Mouse (Mus musculus): ENCODE results near the gene Hira. TPM values are rescaled to one million over a fixed set of nuclear protein-coding genes. Genes with fewer than 3 reads are reported as not detected.
"Not testable (repeated sequence)": the region's sequence is repeated elsewhere in the genome, so short reads cannot be mapped to it uniquely, and the experiment has no call there.

Hira gene
- total RNA-seq, 4 experiments from 2014 or later, result 75.3 to 92.0 (median 79.3) TPM

- no peak for DNase-seq (ENCODE audit: low spot score in 2 of 2)
These were observed 39.2 kb downstream of the Hira start for GRCm38 (mm10) chr16:18916064-18916463.

GRCm38 (mm10) chr16:18921771-18922170 lies 44.9 kb downstream of the Hira start:
- no peak for DNase-seq (ENCODE audit: low spot score in 2 of 2)

- DNase-seq (ENCODE audit: low spot score in 2 of 2), result no peak
These were observed 51.1 kb downstream of the Hira start for GRCm38 (mm10) chr16:18927963-18928362.

GRCm38 (mm10) chr16:18938321-18939082 lies 61.7 kb downstream of the Hira start:
- DNase-seq (ENCODE audit: low spot score in 2 of 2), result no peak

GRCm38 (mm10) chr16:18943906-18944305 lies 67.1 kb downstream of the Hira start:
- no peak for DNase-seq (ENCODE audit: low spot score in 2 of 2)

GRCm38 (mm10) chr16:18948941-18949340 lies 72.1 kb downstream of the Hira start:
- DNase-seq (ENCODE audit: low spot score in 2 of 2), result no peak

GRCm38 (mm10) chr16:18950351-18950750 lies 73.5 kb downstream of the Hira start:
- no peak for DNase-seq (ENCODE audit: low spot score in 2 of 2)

- DNase-seq (ENCODE audit: low spot score in 2 of 2), result no peak
These were observed 76.0 kb downstream of the Hira start for GRCm38 (mm10) chr16:18952813-18953212.

GRCm38 (mm10) chr16:18955070-18955469 lies 78.2 kb downstream of the Hira start:
- no peak for DNase-seq (ENCODE audit: low spot score in 2 of 2)

- no peak for DNase-seq (ENCODE audit: low spot score in 2 of 2)
These were observed 86.6 kb downstream of the Hira start for GRCm38 (mm10) chr16:18963486-18963885.

- DNase-seq (ENCODE audit: low spot score in 2 of 2), result no peak
These were observed 92.7 kb downstream of the Hira start for GRCm38 (mm10) chr16:18969420-18970128.

GRCm38 (mm10) chr16:18970837-18971236 lies 94.0 kb downstream of the Hira start:
- DNase-seq (ENCODE audit: low spot score in 2 of 2), result no peak

GRCm38 (mm10) chr16:18975665-18976064 lies 98.8 kb downstream of the Hira start:
- not testable (repeated sequence) for DNase-seq (ENCODE audit: low spot score in 2 of 2)

GRCm38 (mm10) chr16:18976315-18976714 lies 99.5 kb downstream of the Hira start:
- no peak for DNase-seq (ENCODE audit: low spot score in 2 of 2)

GRCm38 (mm10) chr16:18986381-18986780 lies 109.5 kb downstream of the Hira start:
- DNase-seq (ENCODE audit: low spot score in 2 of 2), result no peak

GRCm38 (mm10) chr16:18986860-18987259 lies 110.0 kb downstream of the Hira start:
- no peak for DNase-seq (ENCODE audit: low spot score in 2 of 2)

GRCm38 (mm10) chr16:19002610-19003389 lies 126.0 kb downstream of the Hira start:
- not testable (repeated sequence) for DNase-seq (ENCODE audit: low spot score in 2 of 2)

GRCm38 (mm10) chr16:19003757-19004156 lies 126.9 kb downstream of the Hira start:
- no peak for DNase-seq (ENCODE audit: low spot score in 2 of 2)

GRCm38 (mm10) chr16:19005298-19005697 lies 128.5 kb downstream of the Hira start:
- DNase-seq (ENCODE audit: low spot score in 2 of 2), result no peak

- no peak for DNase-seq (ENCODE audit: low spot score in 2 of 2)
These were observed 129.9 kb downstream of the Hira start for GRCm38 (mm10) chr16:19006715-19007114.

GRCm38 (mm10) chr16:19007186-19007591 lies 130.4 kb downstream of the Hira start:
- DNase-seq (ENCODE audit: low spot score in 2 of 2), result not testable (repeated sequence)

- DNase-seq (ENCODE audit: low spot score in 2 of 2), result no peak
These were observed 133.9 kb downstream of the Hira start for GRCm38 (mm10) chr16:19010710-19011109.
